Mouse (Mus musculus) lung, postnatal 0 days (tissue): Measurements from ENCODE around the gene Wdr47. TPM values are rescaled to one million over a fixed set of nuclear protein-coding genes. Genes with fewer than 3 reads are reported as not detected.
"Not testable (repeated sequence)": the region's sequence is repeated elsewhere in the genome, so short reads cannot be mapped to it uniquely, and the experiment has no call there.

ENCODE experiments used
- ATAC-seq: fragments of 200-750 bp; cut with Nextera tagmentation; 2 replicates; pipeline ENCODE4 v1.8.0; 2017; ENCODE audit warnings: moderate library complexity
- DNase-seq: peaks from one replicate; pipeline ENCODE4 v3.0.0-alpha.2; 2016; ENCODE audit warnings: low spot score
- H3K27ac ChIP-seq: fragments of 300-500 bp; sonication (generic); 2 replicates; pipeline ENCODE4 v1.5.1; 2014; ENCODE audit warnings: antibody characterized with exemption, mild to moderate bottlenecking, low read length, mixed read lengths
- H3K27me3 ChIP-seq: fragments of 300-500 bp; sonication (generic); replicated peaks from 2 replicates; pipeline ENCODE4 v1.6.1; 2014; ENCODE audit warnings: low read length, mixed read lengths; ENCODE audit not compliant: insufficient read depth
- H3K36me3 ChIP-seq: fragments of 300-500 bp; sonication (generic); 2 replicates; pipeline ENCODE4 v1.6.1; 2014; ENCODE audit warnings: low read length, mixed read lengths; ENCODE audit not compliant: insufficient read depth
- H3K4me1 ChIP-seq: fragments of 300-500 bp; sonication (generic); 2 replicates; pipeline ENCODE4 v1.6.1; 2014; ENCODE audit warnings: antibody characterized with exemption, low read depth, low read length, mixed read lengths; ENCODE audit not compliant: insufficient read depth
- H3K4me2 ChIP-seq: fragments of 300-500 bp; sonication (generic); replicated peaks from 2 replicates; pipeline ENCODE4 v1.6.1; 2014; ENCODE audit warnings: low read depth, mild to moderate bottlenecking, low read length, moderate library complexity, mixed read lengths
- H3K4me3 ChIP-seq: fragments of 300-500 bp; sonication (generic); 2 replicates; pipeline ENCODE4 v1.5.1; 2014; ENCODE audit warnings: low read depth, low read length
- H3K9ac ChIP-seq: fragments of 300-500 bp; sonication (generic); replicated peaks from 2 replicates; pipeline ENCODE4 v1.6.1; 2014; ENCODE audit warnings: low read depth, mild to moderate bottlenecking
- H3K9me3 ChIP-seq: fragments of 300-500 bp; sonication (generic); 2 replicates; pipeline ENCODE4 v1.6.1; 2016; ENCODE audit warnings: low read length, mixed read lengths
- CTCF ChIP-seq: IDR thresholded peaks from 2 replicates; pipeline ENCODE4 v1.5.1; 2016; ENCODE audit warnings: antibody characterized with exemption, mild to moderate bottlenecking
- EP300 ChIP-seq: IDR thresholded peaks from 2 replicates; pipeline ENCODE4 v1.6.1; 2016; ENCODE audit warnings: antibody characterized with exemption, mild to moderate bottlenecking, control low read depth
- whole genome bisulfite sequencing: fragments of 180-500 bp; shearing (Covaris S2); extraction: QIAGEN DNeasy Blood & Tissue Kit; methylation state at CpG from one replicate; pipeline ENCODE4 v1.1.7; 2014; 5-methylcytosine and 5-hydroxymethylcytosine counted together
- polyA plus RNA-seq: library from polyadenylated mRNA; unstranded; fragments of >200 nt; fragmentation: Nextera tagmentation; extraction: Ambion mirVana; gene quantifications from 2 replicates; pipeline ENCODE4 v1.2.1, GENCODE M21; 2015

The Wdr47 gene
- polyA plus RNA-seq, 1 experiment from 2014 or later = 7.8 TPM

DNA sequence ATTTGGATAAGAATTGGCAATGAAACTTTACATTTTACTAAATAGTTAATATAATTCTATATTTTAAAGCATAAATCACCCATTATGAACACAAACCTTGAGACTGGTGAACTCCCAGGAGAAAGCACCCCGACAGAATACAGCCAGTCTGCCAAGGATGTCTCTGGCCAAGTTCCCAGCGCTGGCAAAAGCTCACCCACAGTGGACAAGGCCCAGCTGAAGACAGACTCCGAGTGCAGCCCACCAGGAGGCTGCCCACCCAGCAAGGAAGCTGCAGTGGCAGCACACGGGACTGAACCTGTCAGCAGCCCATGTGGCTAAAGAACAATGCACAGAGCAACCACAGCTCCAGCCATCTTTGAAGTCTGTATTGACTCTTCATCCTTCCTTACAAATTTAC, 85.5 kb downstream of the Wdr47 start:
- TF ChIP-seq EP300 (no peak), CTCF (no peak)
- 75% methylated on average over 4 of the region's 4 CpGs for WGBS
- no peak for ATAC-seq

DNA sequence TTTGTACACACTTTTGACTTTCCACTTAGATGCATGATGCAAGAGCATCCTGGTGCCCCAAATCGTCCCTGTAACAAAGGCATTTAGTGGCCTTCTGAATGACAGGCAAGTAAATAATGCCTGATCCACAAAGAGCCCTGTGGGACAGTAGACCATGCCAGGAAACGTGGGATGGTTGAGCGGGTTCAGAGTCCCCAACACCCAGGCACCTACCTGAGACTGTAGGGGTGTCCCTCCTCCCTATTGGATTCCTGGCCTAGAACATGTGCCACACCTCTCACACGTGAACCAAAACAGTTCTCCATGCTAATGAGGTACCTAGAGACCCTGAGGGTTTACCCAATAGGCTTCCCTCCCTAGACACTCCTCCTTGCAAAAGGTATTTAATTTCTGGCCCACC, 89.9 kb downstream of the Wdr47 start:
- 82% methylated on average over 4 of the region's 4 CpGs for WGBS
- Histone ChIP-seq H3K27ac (no peak overlapping the region), H3K27me3 (no peaks in the 10 kb centered on the region), H3K4me1 (no peaks in the 10 kb centered on the region), H3K9ac (no peak overlapping the region), H3K4me3 (no peak overlapping the region), H3K36me3 (peaks cover 27% of the 10 kb centered on the region), H3K9me3 (no peaks in the 10 kb centered on the region), H3K4me2 (no peak overlapping the region)
- no peak for DNase-seq
- TF ChIP-seq EP300 = no peak
- no peak for TF ChIP-seq CTCF
- no peak for ATAC-seq

More for the DNA sequence above, 85.5 kb downstream of the Wdr47 start:
- Histone ChIP-seq H3K27me3 (no peaks in the 10 kb centered on the region), H3K36me3 (peaks cover 38% of the 10 kb centered on the region; the same call in 1 of the 2 replicates), H3K9ac (no peak overlapping the region), H3K4me2 (no peak overlapping the region), H3K27ac (no peak overlapping the region), H3K9me3 (no peaks in the 10 kb centered on the region), H3K4me3 (no peak overlapping the region), H3K4me1 (no peaks in the 10 kb centered on the region)
- DNase-seq = no peak

DNA sequence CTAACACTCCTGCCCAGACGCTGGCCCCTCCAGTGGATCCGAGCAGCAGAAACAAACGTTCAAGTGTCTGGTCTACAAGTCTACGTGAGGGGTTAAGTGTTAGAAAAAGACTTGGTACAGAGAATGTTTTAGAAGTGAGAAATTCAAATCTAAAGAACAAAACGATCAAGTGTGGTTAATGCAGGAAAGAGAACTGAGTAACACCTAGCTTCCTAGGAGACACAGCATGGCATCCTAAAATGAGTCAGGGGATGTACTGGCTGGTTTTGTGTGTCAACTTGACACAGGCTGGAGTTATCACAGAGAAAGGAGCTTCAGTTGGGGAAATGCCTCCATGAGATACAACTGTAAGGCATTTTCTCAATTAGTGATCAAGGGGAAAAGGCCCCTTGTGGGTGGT, 92.5 kb downstream of the Wdr47 start:
- H3K27me3 ChIP-seq, H3K4me3 ChIP-seq, H3K9ac ChIP-seq, H3K4me1 ChIP-seq, H3K9me3 ChIP-seq, ATAC-seq, H3K4me2 ChIP-seq, DNase-seq, H3K27ac ChIP-seq: not testable (repeated sequence)
- WGBS = 80% methylated on average over 5 of the region's 5 CpGs
- H3K36me3 ChIP-seq = peaks cover 13% of the 10 kb centered on the region

DNA sequence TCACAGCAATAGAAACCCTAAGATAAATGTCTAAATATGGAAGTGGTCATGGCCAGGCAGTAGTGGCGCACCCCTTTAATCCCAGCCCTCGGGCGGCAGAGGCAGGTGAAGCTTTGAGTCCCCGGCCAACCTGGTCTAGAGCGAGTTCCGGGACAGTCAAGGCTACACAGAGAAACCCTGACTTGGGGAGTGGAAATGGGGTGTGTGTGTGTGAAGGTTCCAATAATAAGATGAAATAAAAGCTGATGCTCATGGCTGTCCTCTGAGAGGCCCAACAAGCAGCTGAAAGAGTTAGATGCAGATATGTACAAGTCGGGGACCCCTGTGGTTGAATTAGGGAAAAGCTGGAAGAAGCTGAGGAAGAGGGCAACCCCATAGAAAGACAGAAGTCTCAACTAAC, 94.6 kb downstream of the Wdr47 start:
- 99% methylated on average over 7 of the region's 7 CpGs for WGBS
- Histone ChIP-seq H3K9ac (no peak overlapping the region), H3K4me1 (no peaks in the 10 kb centered on the region), H3K9me3 (no peaks in the 10 kb centered on the region), H3K4me3 (no peak overlapping the region), H3K4me2 (no peak overlapping the region), H3K27me3 (no peaks in the 10 kb centered on the region), H3K36me3 (peaks cover 4% of the 10 kb centered on the region; the same call in 1 of the 2 replicates), H3K27ac (no peak overlapping the region)
- TF ChIP-seq EP300 (no peak), CTCF (no peak)
- DNase-seq (no peak), ATAC-seq (no peak)

DNA sequence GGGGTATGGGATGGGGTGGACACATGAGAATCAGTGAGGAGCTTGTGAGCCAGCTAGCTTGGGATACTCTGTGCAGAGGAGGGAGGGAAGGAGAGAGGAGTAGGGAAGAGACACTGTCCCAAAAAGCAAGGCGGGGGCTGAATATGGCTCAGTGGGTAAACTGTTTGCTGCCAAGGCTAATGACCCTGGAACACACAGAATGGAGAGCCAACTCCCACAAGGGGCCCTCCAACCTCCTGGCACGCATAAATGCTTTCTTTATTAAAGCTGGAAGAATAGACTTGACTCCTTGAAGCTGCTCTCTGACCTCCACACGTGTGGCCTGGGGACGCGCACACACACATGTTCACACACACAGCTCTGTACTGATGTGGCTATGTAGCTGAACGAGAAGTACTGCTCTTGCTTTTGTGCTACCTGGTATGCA, 97.9 kb downstream of the Wdr47 start:
- H3K36me3 ChIP-seq = no peaks in the 10 kb centered on the region
- 59% methylated on average over 6 of the region's 6 CpGs for WGBS
- H3K4me3 ChIP-seq = no peak overlapping the region
- TF ChIP-seq CTCF (no peak), EP300 (no peak)
- H3K27ac ChIP-seq = no peak overlapping the region
- ATAC-seq (no peak; the same call in 1 of the 2 replicates), DNase-seq (no peak)
- H3K27me3 ChIP-seq = no peaks in the 10 kb centered on the region
- H3K9me3 ChIP-seq = no peaks in the 10 kb centered on the region
- no peak overlapping the region for H3K9ac ChIP-seq
- H3K4me1 ChIP-seq = no peaks in the 10 kb centered on the region
- no peak overlapping the region for H3K4me2 ChIP-seq

DNA sequence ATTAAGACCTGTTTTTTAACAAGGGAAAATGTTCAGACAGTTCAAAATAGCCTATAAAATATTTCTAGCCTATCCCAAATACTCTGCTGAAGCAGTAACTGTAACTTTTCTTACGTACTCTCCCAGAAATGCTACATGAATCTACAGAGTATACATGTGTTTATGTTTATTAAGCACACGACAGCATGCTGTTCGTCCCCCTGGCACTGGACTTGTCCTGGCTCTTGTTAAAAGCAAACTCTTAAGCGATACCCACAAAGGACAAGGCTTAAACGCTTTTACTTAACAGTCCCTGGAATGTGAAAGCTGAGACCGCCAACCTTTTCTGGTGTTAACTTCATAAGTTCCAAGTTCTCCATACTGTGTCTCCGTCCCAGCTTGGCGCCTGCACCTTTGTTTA, 98.4 kb downstream of the Wdr47 start:
- ATAC-seq = 0 out of 2 replicates have a peak, but pooled peaks have one; percentile 10
- Histone ChIP-seq H3K9me3 (no peaks in the 10 kb centered on the region), H3K4me3 (no peak overlapping the region), H3K9ac (no peak overlapping the region), H3K4me1 (no peaks in the 10 kb centered on the region), H3K27ac (no peak overlapping the region), H3K36me3 (no peaks in the 10 kb centered on the region), H3K4me2 (no peak overlapping the region), H3K27me3 (no peaks in the 10 kb centered on the region)
- TF ChIP-seq EP300 = no peak
- TF ChIP-seq CTCF = no peak
- 63% methylated on average over 8 of the region's 8 CpGs for WGBS
- DNase-seq = peak; percentile 18

DNA sequence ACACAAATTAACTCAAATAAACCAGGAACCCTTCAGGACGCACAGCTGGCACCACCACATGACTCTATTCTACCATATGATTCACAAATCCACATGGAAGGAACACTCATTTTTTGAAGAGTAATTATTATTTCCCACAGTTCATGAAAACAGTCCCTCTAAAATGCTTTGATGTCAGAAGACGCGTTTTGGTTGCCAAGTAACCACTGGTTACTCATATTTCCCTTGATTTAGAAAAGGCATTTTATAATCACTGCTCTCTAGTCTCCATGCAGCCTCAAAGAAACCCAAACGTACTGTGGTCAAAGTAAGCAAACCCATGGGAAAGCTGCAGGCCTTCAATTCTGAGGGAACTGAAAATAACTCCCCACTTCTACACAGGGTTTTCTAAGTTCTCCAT, 98.9 kb downstream of the Wdr47 start:
- H3K4me3 ChIP-seq = no peak overlapping the region
- H3K27me3 ChIP-seq = no peaks in the 10 kb centered on the region
- no peak overlapping the region for H3K27ac ChIP-seq
- TF ChIP-seq EP300 (no peak), CTCF (no peak)
- DNase-seq (peak; percentile 67), ATAC-seq (peak; percentile 56)
- no peak overlapping the region for H3K4me2 ChIP-seq
- 53% methylated on average over 4 of the region's 4 CpGs for WGBS
- no peaks in the 10 kb centered on the region for H3K4me1 ChIP-seq
- no peaks in the 10 kb centered on the region for H3K9me3 ChIP-seq
- no peaks in the 10 kb centered on the region for H3K36me3 ChIP-seq
- no peak overlapping the region for H3K9ac ChIP-seq
